Mouse (Mus musculus) heart, adult 9 months (tissue): ENCODE data around the gene Dusp8.
A peak's percentile ranks its signal among the peaks of the same experiment; 100 is the strongest.

Source experiments
- DNase-seq, 2 experiments: peaks; one replicate each; pipeline ENCODE4 v3.0.0; 2022; ENCODE audit warnings: low spot score in 2 of 2

The Dusp8 gene

GRCm38 (mm10) chr7:142084820-142085219 lies 10.8 kb downstream of the Dusp8 start:
- peak; percentile 66 to 85 for DNase-seq

- no peak for DNase-seq
Measured at GRCm38 (mm10) chr7:142084395-142084794, 11.2 kb downstream of the Dusp8 start.

- DNase-seq, result peak; percentile 71 to 82
Measured at GRCm38 (mm10) chr7:142083588-142084317, 11.9 kb downstream of the Dusp8 start.

DNA sequence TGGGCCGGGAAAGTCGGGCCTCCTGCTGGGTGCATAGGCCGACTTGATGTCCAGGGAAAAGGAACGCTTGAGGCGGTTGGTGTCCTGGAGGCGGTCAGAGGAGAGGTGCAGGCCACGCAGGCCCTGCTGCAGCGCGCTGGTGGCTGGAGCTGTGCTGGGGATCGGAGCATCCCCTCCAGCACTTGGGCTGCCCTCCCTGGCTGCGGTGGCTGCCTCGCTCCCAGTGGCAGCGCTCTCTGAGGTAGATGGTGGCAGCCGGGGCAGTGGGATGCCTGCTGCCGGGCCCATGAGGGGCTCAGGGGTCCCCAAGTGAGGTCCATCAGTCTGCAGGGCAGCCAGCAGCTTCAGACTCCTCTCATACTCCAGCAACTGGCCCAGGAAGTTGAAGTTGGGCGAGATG lies 13.0 kb downstream of the Dusp8 start:
- DNase-seq, result no peak

- DNase-seq, result no peak
Measured at GRCm38 (mm10) chr7:142082179-142082578, 13.5 kb downstream of the Dusp8 start.

DNA sequence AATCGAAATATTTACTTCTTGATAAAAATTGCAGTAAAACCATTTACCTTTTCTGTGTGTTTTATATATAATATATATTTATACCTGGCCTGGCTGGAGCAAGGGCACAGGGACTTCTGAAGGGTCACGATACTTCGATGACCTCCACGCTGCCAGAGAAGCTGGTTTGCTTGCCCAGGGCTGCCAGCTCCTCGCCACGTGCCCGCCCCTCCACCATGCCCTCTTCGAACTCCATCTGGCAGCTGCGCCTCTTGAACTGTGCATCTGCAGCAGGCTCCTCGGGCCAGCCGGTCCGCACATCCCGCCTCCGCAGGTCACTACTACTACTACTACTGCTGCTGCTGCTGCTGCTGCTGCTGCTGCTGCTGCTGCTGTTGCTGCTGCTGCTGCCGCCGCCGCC lies 13.9 kb downstream of the Dusp8 start:
- DNase-seq, result no peak

- no peak for DNase-seq
Measured at GRCm38 (mm10) chr7:142080876-142081275, 14.8 kb downstream of the Dusp8 start.

DNA sequence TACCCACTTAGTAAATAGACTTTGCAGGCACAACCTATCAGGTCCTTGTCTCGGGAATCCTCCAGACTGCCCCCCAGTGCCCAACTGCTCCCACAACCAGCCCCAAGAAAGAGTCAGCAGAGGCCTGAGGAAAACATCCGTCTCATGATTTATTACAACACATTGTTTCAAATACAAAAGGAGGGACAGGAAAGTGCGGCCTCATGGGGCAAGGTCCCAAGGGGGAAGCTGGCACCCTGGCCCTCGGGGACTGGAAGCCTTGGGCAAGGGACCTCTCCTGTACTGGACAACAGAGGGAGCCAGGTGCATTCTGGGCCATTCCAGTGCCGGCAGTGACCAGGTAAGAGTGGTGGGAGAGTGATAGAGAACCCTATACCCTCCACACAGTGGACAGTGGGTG lies 16.3 kb downstream of the Dusp8 start:
- DNase-seq, result no peak

DNA sequence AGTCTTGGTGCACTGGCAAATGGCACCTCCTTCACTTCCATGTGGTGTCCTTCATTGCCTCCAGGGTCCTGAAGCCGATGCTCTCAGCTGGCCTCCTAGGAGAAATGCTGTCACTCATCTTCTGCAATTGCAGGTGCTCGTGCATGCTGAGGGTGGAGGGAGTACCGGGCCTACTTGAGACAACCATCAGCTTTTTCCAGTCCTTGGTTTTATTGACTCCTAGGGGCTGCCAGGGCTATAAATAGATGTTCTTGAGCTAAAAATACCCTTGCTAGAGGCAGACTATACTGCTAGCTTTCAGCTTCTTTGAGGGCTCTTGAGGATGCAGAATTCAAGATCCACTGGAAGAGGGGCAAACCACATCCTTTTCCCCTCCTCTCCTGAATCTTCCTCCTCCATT lies 18.5 kb downstream of the Dusp8 start:
- peak in 1 of 2 experiments; percentile 50 for DNase-seq

- peak in 1 of 2 experiments; percentile 32 for DNase-seq
Measured at GRCm38 (mm10) chr7:142074146-142074886, 21.3 kb downstream of the Dusp8 start.

- no peak for DNase-seq
Measured at GRCm38 (mm10) chr7:142071717-142072116, 23.9 kb downstream of the Dusp8 start.

GRCm38 (mm10) chr7:142071212-142071578 lies 24.4 kb downstream of the Dusp8 start:
- DNase-seq, result no peak

DNA sequence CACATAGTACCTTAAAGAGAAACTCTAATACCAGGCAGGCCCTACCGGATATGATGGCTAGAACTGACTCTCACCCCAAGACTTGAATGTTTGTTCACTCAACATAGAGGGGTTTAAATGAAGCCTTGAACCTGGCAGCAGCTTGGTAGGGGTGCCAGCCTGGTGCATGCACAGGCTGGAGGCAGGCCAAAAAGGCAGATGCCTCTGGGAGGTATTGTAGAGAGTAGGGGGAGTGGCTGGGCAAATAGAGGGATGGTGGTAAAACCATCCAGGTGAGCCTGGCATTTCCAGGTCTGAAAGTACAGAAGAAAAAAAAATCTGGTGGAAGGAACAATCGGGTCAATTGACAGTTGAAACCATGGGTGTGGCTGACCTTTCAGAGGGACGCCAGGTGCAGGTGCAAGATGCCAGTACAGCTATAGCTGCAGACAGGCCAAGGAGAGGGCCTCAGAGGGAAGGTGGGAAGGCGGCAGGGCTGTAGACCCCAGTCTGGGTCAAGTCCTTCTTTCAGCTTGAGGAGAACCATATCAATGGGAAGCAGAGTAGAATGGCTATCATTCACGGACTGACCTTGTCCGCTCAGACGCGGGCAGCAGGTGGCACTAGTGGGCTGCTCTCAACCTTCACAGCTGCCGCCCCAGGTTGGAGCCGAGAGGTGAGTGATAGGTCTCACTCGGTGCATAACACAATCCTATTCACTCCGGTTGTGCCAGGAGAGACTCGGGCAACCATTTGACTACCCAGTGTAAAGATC lies 25.0 kb downstream of the Dusp8 start:
- DNase-seq, result peak in 1 of 2 experiments; percentile 69

GRCm38 (mm10) chr7:142068429-142068828 lies 27.2 kb downstream of the Dusp8 start:
- no peak for DNase-seq

GRCm38 (mm10) chr7:142060931-142061565 lies 34.6 kb downstream of the Dusp8 start, which contains the start of gene Mob2:
TSS of gene Mob2 (minus strand) at chr7:142061065.
- peak; percentile 91 to 93 for DNase-seq

- DNase-seq, result no peak
Measured at GRCm38 (mm10) chr7:142060185-142060930, 35.3 kb downstream of the Dusp8 start.

DNA sequence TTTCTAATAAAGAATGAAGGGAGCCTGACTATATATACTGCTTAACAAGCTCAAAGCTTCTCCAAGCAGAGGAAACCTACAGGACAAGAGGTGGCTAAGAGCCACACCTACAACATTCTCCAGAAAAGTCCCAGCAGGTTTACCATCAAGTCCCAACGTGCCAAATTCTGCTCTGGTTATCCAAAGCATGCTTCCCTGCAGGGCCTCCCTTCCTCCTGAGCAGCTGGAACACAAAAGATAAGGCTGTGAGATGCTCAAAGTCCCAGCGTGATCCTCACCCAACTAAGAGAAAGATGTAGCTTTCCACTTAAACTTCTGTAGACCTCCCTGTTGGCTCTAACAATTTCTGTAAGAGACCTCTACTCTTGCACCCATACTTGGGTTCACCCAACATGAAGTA lies 36.6 kb downstream of the Dusp8 start:
- DNase-seq, result no peak

DNA sequence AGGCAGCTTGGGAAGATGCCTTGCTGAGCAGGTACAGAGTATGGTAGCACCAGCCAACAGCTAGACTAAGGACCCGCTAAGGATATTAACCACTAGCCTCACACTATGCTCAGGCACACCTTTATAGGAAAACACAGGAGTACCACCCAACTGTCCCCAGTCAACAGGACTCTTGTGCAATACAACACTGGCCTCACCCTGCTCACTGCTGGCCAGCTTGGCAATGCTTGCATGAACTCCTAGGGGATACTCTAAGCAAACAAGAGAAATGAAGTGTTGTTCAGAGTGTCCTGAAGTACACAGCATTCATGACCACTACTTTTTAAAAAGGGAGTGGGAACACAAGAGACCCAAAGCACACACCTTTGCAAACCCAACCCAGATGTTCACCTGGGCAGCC lies 38.5 kb downstream of the Dusp8 start:
- DNase-seq, result no peak

DNA sequence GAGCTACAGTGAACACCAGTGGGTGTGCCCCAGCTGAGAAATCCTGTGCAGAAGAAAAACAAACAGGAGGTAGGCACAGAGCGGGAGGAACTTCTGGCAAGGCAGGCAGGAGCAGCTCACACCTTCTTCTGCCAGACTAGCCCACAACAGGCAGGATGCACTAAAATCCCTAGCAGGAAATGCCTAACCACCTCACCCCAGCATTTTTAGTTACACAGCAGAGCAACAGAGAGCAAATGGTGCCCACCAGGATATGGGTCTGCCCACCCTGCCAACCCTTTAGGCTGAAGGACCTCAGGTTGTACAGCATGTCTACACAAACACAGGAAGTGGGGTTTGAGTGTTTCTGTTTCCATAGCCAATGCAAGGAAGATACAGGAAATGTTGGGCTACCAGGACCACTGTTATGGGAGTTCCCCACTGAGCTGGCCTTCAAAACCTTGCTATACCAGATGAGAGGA lies 39.0 kb downstream of the Dusp8 start:
- no peak for DNase-seq

GRCm38 (mm10) chr7:142055431-142055830 lies 40.2 kb downstream of the Dusp8 start:
- DNase-seq, result no peak

GRCm38 (mm10) chr7:142050536-142050935 lies 45.1 kb downstream of the Dusp8 start:
- DNase-seq, result no peak
